Mouse (Mus musculus): Measurements from ENCODE around the gene Grid1.

The Grid1 gene

GRCm38 (mm10) chr14:34838999-34839398 is 19.1 kb downstream of the Grid1 start:
- DNase-seq = no peak

GRCm38 (mm10) chr14:34839898-34840297 is 20.0 kb downstream of the Grid1 start:
- no peak for DNase-seq

DNA sequence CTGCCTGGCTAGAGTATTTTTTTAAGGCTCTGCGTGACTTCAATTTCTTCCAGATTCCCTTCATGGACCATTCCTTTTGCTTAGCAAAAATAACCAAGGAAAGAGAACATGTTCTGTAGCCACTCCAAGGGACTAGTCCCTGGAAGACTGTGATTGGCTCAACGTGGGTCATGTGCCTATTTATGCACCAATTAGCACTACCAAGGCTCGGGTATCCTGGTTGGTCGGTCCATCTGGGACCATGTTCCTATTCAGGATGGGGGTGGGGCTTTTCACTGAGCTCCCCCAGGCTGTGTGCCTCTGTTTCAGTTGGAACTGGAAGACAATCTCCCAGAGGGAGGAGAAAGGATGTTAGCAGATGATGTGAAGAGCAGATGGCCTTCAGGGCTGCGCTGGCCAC is 23.7 kb downstream of the Grid1 start:
- no peak for DNase-seq

DNA sequence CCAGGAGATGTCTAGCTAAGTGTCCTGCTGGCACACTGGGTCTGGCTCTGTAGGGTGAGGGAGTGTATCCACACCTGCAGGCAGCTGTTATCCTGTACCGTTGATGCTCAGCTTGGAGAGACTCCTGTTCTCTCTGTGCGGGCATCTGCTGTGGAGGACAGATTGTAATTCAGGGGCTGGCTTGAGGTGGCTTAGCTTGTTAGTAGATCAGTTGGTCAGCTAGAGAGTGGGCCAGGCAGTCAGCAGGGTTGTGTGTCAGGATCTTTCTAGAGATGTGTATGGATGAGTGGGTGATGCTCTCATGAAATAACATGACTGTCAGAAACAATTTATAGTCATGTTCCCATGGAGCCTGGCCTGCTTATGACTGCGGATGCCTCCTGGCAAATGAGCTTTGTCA is 24.3 kb downstream of the Grid1 start:
- DNase-seq = no peak

GRCm38 (mm10) chr14:34846799-34847198 is 26.9 kb downstream of the Grid1 start:
- DNase-seq = no peak

GRCm38 (mm10) chr14:34847625-34848024 is 27.7 kb downstream of the Grid1 start:
- DNase-seq = no peak

GRCm38 (mm10) chr14:34860891-34861780 is 41.2 kb downstream of the Grid1 start:
- peak; percentile 80 for DNase-seq

DNA sequence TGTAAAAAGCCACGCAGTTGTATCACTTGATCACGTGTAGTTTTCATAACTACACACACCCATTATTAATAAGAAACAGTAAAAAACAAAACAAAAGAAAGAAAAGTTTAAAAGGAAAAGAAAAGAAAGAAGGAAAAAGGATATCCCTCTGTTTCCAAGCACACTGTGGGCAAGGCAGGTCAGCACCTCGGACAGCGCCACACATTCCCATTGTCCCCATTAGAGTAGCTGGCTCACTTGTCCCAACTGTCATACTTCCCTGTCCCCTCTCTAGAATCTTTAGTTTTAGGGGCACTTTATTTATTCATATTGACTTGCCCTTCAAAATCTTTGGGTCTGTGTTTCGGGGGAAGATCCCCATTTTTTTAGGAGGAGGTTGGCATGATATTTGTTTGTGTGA is 47.4 kb downstream of the Grid1 start:
- peak; percentile 33 for DNase-seq

- no peak for DNase-seq
Measured at GRCm38 (mm10) chr14:34868513-34869260, 48.8 kb downstream of the Grid1 start.

DNA sequence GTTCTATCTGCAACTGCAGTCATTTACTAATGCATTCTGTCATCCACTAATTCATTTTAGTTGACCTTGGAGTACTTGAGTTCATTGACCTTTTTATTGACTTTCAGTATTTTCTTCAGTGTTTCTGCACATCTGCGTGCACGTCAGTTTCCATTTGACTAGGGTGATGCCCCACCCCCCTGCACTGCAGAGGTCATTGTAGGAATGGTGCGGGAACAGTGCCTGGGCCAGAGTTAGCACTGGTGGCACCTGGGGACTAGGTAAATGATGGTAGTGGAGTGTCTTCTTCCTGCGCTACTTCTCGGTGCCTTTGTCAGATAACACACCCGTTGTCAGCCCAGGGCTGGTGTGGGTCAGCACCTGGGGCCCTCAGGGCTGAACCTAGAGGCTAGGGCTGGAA is 60.1 kb downstream of the Grid1 start:
- peak; percentile 52 for DNase-seq

DNA sequence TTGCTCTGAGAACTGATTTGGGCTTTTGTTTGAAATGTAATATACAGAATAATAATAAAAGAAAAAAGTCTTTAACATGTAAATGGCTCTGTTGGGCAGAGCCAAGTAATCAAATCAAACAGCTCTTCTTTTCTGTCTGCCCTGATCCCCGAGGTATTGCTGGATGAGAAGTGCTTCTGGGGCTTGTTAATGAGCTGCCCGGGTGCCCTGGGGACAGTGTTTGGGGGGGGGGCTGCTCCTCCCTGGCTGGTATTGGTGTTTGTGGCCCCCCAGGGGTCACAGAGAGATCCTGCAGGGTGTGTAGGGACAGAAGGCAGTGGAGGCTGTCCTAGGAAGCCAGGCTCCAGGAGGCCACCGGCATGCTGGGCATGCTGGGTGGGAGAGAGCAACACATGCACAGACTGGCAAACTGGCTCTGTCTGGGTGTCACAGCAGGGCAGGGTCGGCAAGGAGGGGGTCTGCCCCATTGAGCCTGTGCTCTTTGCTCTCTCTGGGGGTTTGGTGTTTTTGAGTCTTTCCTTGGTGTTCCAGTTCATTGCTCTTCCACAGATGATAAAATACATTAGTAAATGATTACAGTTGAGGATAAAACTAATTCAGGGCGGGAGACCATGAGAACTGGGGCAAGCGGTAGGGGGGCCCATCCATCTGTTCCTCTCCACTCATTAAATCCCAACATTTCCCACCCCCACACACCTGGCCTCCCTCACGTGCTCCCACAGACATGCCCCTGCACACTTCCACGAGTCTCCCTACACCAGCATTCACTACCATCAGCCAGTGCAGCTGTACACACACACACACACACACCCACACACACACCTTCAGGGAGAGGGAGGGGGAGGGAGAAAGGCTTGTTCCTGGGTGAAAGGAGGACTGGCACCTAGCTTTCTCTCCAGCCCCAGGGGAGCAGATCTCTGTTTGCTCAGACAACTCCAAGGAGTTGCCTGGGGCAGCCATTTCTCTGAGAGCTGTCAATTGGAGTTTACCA is 60.8 kb downstream of the Grid1 start:
- peak; percentile 87 for DNase-seq

DNA sequence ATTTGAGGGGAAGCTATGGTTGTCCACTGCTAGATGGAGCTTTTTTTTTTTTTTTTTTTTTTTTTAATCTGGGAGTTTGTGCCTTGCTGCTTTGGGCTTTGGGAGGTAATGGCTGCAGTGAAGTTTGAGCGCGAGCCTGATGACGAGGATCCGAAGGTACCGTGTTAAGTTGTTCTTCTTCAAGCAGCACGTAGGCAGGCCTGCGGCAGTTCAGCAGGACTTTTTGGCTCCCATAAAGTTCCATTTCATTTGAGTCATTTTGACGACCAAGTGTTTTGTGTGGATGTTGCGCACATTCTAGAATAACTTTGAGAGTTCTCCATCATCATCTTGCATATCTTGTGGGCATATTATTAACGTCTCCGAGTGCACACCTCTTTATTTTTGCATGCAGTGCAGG is 64.3 kb downstream of the Grid1 start:
- no peak for DNase-seq

DNA sequence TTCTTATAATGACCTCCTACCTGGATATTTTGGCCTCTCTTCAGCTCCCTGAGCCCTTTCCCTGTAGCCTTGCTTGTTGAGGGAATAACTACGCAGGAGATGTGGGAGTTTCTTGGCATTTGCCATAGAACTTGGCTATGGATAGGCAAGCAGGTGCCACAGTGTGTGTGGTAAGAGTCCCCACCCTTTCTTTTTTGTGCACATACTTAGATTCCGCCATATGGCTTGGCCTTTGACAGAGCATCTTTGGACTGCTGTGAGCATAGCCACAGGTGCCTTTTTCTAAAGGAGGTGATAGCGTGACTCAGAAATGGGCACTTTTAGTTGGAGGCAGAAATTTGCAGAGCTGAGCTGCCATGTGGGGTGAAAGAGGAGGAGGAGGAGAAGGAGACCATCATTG is 64.7 kb downstream of the Grid1 start:
- DNase-seq = no peak

GRCm38 (mm10) chr14:34891769-34892532 is 72.0 kb downstream of the Grid1 start:
- no peak for DNase-seq

DNA sequence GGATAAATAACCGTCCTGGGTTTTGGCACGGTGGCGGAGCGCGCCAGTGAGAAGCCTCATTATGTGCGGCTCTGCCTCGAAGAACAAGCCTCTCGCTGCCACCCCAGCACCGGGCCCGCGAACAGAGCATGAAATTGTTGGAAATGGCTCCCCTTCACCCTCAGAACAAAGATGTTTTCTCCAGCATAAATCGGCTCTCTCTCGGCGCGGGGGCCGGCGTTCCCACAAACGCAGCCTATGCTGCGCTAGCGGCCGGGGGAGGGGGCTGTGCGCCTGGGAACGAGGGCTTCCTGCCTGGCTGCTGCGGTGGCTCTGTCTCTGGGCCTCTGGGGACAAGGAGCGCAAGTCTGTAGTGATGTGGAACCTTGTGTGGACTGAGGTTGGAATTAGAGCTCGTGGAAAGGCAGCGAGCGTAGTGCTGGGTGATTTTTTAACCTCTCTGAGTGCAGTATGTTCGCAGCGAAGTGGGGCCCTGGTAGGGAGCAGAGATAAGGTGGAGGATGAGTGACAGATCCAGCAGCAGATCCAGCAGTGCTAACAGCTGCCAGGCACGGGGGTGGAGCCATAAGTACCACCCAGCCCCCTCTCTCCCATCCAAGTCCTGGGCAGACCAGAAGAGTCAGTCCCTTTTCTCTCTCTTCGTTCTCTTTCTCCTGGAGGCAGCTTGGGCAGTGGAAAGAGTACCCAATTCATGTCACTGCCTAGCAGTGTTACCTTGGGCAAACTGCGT is 76.5 kb downstream of the Grid1 start:
- no peak for DNase-seq

DNA sequence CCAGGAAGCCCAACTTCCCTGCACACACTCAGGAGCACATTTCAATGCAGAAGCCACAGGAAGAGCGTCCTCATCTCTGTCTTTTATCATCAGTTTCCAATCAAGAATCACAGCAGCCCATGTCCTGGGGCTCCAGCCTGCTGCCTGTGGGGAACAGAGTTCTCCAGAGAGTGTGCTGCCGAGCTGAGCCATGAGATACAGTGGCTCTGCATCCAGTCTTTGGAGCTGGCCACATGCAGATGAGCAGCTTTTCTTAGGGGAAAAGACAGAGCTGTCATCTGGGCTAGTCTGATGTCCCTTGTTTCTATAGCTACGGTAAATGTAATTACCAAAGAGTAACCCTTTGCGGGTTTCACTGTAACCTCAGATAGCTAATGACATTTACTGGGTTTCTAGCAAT is 83.9 kb downstream of the Grid1 start:
- DNase-seq = no peak

- no peak for DNase-seq
Measured at GRCm38 (mm10) chr14:34905697-34906096, 85.8 kb downstream of the Grid1 start.

- no peak for DNase-seq
Measured at GRCm38 (mm10) chr14:34908366-34908765, 88.5 kb downstream of the Grid1 start.

DNA sequence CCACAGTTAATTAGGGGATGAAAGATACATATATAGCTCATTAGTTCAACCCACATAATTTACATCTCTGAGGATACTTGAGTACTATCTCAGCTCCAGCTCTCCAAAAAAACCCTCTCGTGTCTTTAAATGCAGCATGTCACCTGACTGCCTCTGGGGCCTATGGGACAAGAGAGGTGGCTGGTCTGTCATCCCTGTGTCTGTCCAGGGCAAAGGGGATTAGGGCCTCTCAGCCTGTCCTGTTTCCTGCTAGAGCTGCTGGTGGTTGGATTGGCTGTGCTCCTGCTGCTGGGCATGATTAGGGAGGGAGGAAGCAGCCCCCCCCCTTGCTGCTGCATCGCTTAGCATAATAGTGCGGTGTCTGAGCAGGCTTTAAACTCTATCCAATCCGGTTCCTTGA is 88.9 kb downstream of the Grid1 start:
- no peak for DNase-seq

GRCm38 (mm10) chr14:34916315-34916714 is 96.4 kb downstream of the Grid1 start:
- DNase-seq = no peak

DNA sequence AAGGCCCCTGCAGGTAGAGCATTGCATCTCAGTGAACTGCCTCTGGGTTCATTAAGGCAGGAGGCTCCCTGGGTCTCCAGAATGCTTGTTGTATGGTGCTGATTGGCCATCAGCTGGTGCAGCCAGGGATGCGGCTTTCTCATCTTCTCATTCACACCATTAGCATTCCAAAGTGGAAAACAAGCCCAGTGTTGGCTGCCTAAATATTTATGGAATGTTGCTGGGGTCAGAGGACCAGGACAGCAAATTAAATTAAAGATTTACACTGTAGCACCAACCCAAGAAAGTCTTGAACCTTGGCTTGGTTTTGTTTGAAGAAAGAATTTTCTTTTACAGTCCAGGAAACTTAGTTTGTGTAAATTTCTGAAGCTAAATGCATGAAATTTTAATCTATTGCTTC is 97.2 kb downstream of the Grid1 start:
- peak; percentile 24 for DNase-seq

All from kidney, adult 9 months (tissue).